Mouse (Mus musculus) CH12.LX (cell line): ENCODE measurements at regions not wholly inside any gene's neighbourhood (a gene's known extent, or its start where the extent isn't known, plus 50 kb on each side); places are given as distances from the start of the nearest gene placed in this dataset.
A peak's percentile ranks its signal among the peaks of the same experiment; 100 is the strongest.

Source experiments
- DNase-seq: peaks from one replicate; pipeline ENCODE4 v3.0.0-alpha.2; 2013; ENCODE audit errors: extremely low read depth
- H3K27ac ChIP-seq: 2 replicates; pipeline ENCODE4 v1.5.1; 2012; ENCODE audit warnings: low read depth, mild to moderate bottlenecking, control low read depth, moderate library complexity; ENCODE audit not compliant: insufficient read depth
- H3K27me3 ChIP-seq: replicated peaks from 2 replicates; pipeline ENCODE3; 2012; ENCODE audit warnings: inconsistent platforms
- H3K36me3 ChIP-seq, 2 experiments: replicated peaks in 1 of 2; 2 replicates each; pipeline versions ENCODE3 to v1.6.1; 2012; ENCODE audit warnings: inconsistent platforms in 1 of 2, low read length in 1 of 2, mild to moderate bottlenecking in 1 of 2, mixed read lengths in 1 of 2, moderate library complexity in 1 of 2; ENCODE audit not compliant: control insufficient read depth in 1 of 2, insufficient read depth in 1 of 2
- H3K4me1 ChIP-seq, 2 experiments: 2 replicates each; pipeline ENCODE4 v1.6.1; 2012; ENCODE audit warnings: inconsistent platforms in 1 of 2, moderate library complexity in 1 of 2; ENCODE audit not compliant: insufficient read depth in 2 of 2, control insufficient read depth in 1 of 2
- H3K4me2 ChIP-seq: 2 replicates; pipeline ENCODE4 v1.6.1; 2012; ENCODE audit warnings: low read depth, mild to moderate bottlenecking, control low read depth; ENCODE audit not compliant: poor library complexity, insufficient read depth, severe bottlenecking
- H3K4me3 ChIP-seq, 3 experiments: fragments of 150-350 bp in 1 of 3; sonication (generic) in 1 of 3; replicated peaks in 1 of 3; 2 replicates each; pipeline versions ENCODE3 to v1.5.1; 2011 to 2012; ENCODE audit warnings: low read depth in 2 of 3, low read length in 2 of 3, mild to moderate bottlenecking in 2 of 3, moderate library complexity in 2 of 3, control low read depth in 1 of 3, improper control_type of control experiment in 1 of 3, inconsistent platforms in 1 of 3, mixed read lengths in 1 of 3; ENCODE audit not compliant: poor library complexity in 1 of 3
- H3K79me2 ChIP-seq: replicated peaks from 2 replicates; pipeline ENCODE4 v1.6.1; 2012; ENCODE audit warnings: mild to moderate bottlenecking, moderate library complexity; ENCODE audit not compliant: control insufficient read depth, poor library complexity, insufficient read depth, severe bottlenecking; ENCODE audit errors: extremely low read depth
- H3K9ac ChIP-seq: 2 replicates; pipeline ENCODE4 v1.6.1; 2012; ENCODE audit warnings: low read depth, mild to moderate bottlenecking, control low read depth, moderate library complexity; ENCODE audit not compliant: insufficient read depth
- H3K9me3 ChIP-seq: replicated peaks from 2 replicates; pipeline ENCODE3; 2012; ENCODE audit warnings: low read length, inconsistent platforms, mixed read lengths
- BHLHE40 ChIP-seq: IDR thresholded peaks from 2 replicates; pipeline ENCODE4 v1.6.1; 2011; ENCODE audit warnings: mild to moderate bottlenecking, low read depth, low read length, improper control_type of control experiment
- CHD1 ChIP-seq: IDR thresholded peaks from 2 replicates; pipeline ENCODE4 v1.6.1; 2012; ENCODE audit warnings: low read depth, low read length, improper control_type of control experiment, inconsistent platforms
- CHD2 ChIP-seq: IDR thresholded peaks from 2 replicates; pipeline ENCODE4 v1.6.1; 2011; ENCODE audit warnings: low read length, improper control_type of control experiment
- CTCF ChIP-seq, 2 experiments: IDR thresholded peaks in 1 of 2; conservative IDR thresholded peaks in 1 of 2; 2 replicates each; pipeline ENCODE4 v1.5.1; 2011 to 2012; ENCODE audit warnings: low read depth in 2 of 2, low read length in 2 of 2, improper control_type of control experiment in 1 of 2, inconsistent platforms in 1 of 2, mild to moderate bottlenecking in 1 of 2, moderate library complexity in 1 of 2
- E2F4 ChIP-seq: IDR thresholded peaks from 2 replicates; pipeline ENCODE4 v1.6.1; 2011; ENCODE audit warnings: low read depth, low read length, improper control_type of control experiment; ENCODE audit not compliant: insufficient replicate concordance
- HCFC1 ChIP-seq: IDR thresholded peaks from 2 replicates; pipeline ENCODE4 v1.6.1; 2012; ENCODE audit warnings: low read depth, mild to moderate bottlenecking, inconsistent platforms, low read length, improper control_type of control experiment
- IRF4 ChIP-seq: IDR thresholded peaks from 2 replicates; pipeline ENCODE4 v1.6.1; 2014; ENCODE audit warnings: low read depth, mild to moderate bottlenecking, inconsistent platforms, low read length, improper control_type of control experiment
- JUN ChIP-seq: IDR thresholded peaks from 2 replicates; pipeline ENCODE4 v1.6.1; 2011; ENCODE audit warnings: low read depth, mild to moderate bottlenecking, low read length, improper control_type of control experiment, moderate library complexity; ENCODE audit not compliant: insufficient read depth
- MAFK ChIP-seq: IDR thresholded peaks from 2 replicates; pipeline ENCODE4 v1.6.1; 2011; ENCODE audit warnings: low read length, improper control_type of control experiment; ENCODE audit not compliant: insufficient replicate concordance
- MAX ChIP-seq: IDR thresholded peaks from 2 replicates; pipeline ENCODE4 v1.6.1; 2011; ENCODE audit warnings: low read length, improper control_type of control experiment
- MEF2A ChIP-seq: IDR thresholded peaks from 2 replicates; pipeline ENCODE4 v1.6.1; 2014; ENCODE audit warnings: low read depth, mild to moderate bottlenecking, inconsistent platforms, low read length, improper control_type of control experiment, borderline replicate concordance
- MXI1 ChIP-seq: IDR thresholded peaks from 2 replicates; pipeline ENCODE4 v1.6.1; 2011; ENCODE audit warnings: mild to moderate bottlenecking, low read depth, low read length, improper control_type of control experiment
- NELFE ChIP-seq: IDR thresholded peaks from 2 replicates; pipeline ENCODE4 v1.6.1; 2011; ENCODE audit warnings: low read depth, low read length, improper control_type of control experiment
- PAX5 ChIP-seq: IDR thresholded peaks from 2 replicates; pipeline ENCODE4 v1.6.1; 2012; ENCODE audit warnings: low read length, inconsistent platforms, mixed read lengths
- RAD21 ChIP-seq: IDR thresholded peaks from 2 replicates; pipeline ENCODE4 v1.6.1; 2011; ENCODE audit warnings: low read depth, mild to moderate bottlenecking, low read length, improper control_type of control experiment, moderate library complexity
- RCOR1 ChIP-seq: conservative IDR thresholded peaks from 2 replicates; pipeline ENCODE4 v1.6.1; 2012; ENCODE audit warnings: low read depth, mild to moderate bottlenecking, inconsistent platforms, low read length, improper control_type of control experiment
- SIN3A ChIP-seq: IDR thresholded peaks from 2 replicates; pipeline ENCODE4 v1.6.1; 2012; ENCODE audit warnings: low read length, improper control_type of control experiment, inconsistent platforms
- SMC3 ChIP-seq: IDR thresholded peaks from 2 replicates; pipeline ENCODE4 v1.6.1; 2011; ENCODE audit warnings: low read depth, low read length, improper control_type of control experiment
- TBP ChIP-seq: conservative IDR thresholded peaks from 2 replicates; pipeline ENCODE4 v1.6.1; 2011; ENCODE audit warnings: low read depth, low read length, improper control_type of control experiment
- ZMIZ1 ChIP-seq: IDR thresholded peaks from 2 replicates; pipeline ENCODE4 v1.6.1; 2012; ENCODE audit warnings: low read depth, mild to moderate bottlenecking, inconsistent platforms, low read length, improper control_type of control experiment
- dilution Hi-C: fragments of 300-500 bp; cut with MboI; formaldehyde crosslinking; loops from 2 replicates; pipeline ENCODE4 v1.14.3; 2020; ENCODE audit warnings: low sequenced_read_pairs; ENCODE audit not compliant: extremely low pct_unique_long_range_greater_than_20kb, extremely low pct_ligation_motif_present
- in situ Hi-C: fragments of 300-500 bp; cut with MboI; formaldehyde crosslinking; loops from 3 replicates; pipeline ENCODE4 v1.14.3; 2019; ENCODE audit warnings: low sequenced_read_pairs, low pct_ligation_motif_present, low pct_unique_long_range_greater_than_20kb, mixed read lengths

GRCm38 (mm10) chr11:35024448-35024847 is 96.6 kb upstream of the Slit3 start:
- TF ChIP-seq PAX5 (no peak), MXI1 (no peak), SIN3A (no peak), CHD2 (no peak), JUN (no peak), IRF4 (no peak), RAD21 (no peak), CTCF (conservative IDR thresholded peaks at IDR 0.05 in 1 of 2, IDR thresholded peaks at IDR 0.05 in 1 of 2; ENCODE audit: low read depth in 2 of 2, low read length in 2 of 2) (no peak)
- Histone ChIP-seq H3K4me3 (no peak overlapping the region), H3K27me3 (no peaks in the 10 kb centered on the region), H3K9ac (no peak overlapping the region), H3K79me2 (no peaks in the 10 kb centered on the region), H3K9me3 (peaks cover 6% of the 10 kb centered on the region), H3K4me2 (0 out of 2 replicates have a peak overlapping the region, but pooled peaks have one; percentile 23), H3K36me3 (no peaks in the 10 kb centered on the region), H3K4me1 (peaks cover 0 to 10% of the 10 kb centered on the region in 2 experiments; a peak in 2 of 4 replicates), H3K27ac (no peak overlapping the region)
- DNase-seq: no peak
- in situ Hi-C loops (no loop called here), dilution Hi-C loops (no loop called here)

DNA sequence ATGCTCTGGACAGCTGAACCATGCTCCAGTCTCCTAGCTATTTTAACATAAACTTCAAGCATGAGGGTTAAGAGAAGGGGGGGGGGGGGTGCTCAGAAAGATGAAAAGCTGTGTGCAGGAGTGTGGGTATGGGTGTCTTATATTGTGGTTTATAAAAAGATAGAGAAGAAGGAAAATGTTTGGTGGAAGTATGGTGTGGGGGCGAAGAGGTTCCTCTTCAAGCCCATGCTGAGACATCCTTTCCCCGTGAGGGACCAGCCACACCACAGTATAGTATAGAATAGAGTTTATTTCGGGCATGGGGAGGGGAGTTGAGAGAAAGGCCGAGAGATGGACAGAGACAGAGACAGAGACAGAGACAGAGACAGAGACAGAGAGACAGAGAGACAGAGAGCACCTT is 97.2 kb upstream of the Slit3 start:
- H3K4me3 ChIP-seq: no peak overlapping the region
- H3K27ac ChIP-seq: no peak overlapping the region
- no peak overlapping the region for H3K9ac ChIP-seq
- H3K4me1 ChIP-seq: peaks cover 0 to 10% of the 10 kb centered on the region in 2 experiments; a peak in 2 of 4 replicates
- dilution Hi-C loops: no loop called here
- H3K79me2 ChIP-seq: no peaks in the 10 kb centered on the region
- H3K9me3 ChIP-seq: peaks cover 6% of the 10 kb centered on the region
- DNase-seq: no peak
- TF ChIP-seq CHD2: no peak
- no peak for TF ChIP-seq JUN
- no peak for TF ChIP-seq TBP
- TF ChIP-seq RCOR1: no peak
- no peak for TF ChIP-seq SIN3A
- no peak for TF ChIP-seq MEF2A
- no peak for TF ChIP-seq ZMIZ1
- TF ChIP-seq MAFK: no peak
- no peak for TF ChIP-seq SMC3
- no peak for TF ChIP-seq IRF4
- TF ChIP-seq MXI1: no peak
- no peak for TF ChIP-seq CHD1
- no peak for TF ChIP-seq HCFC1
- TF ChIP-seq NELFE: no peak
- no peak for TF ChIP-seq MAX
- no peak for TF ChIP-seq CTCF (conservative IDR thresholded peaks at IDR 0.05 in 1 of 2, IDR thresholded peaks at IDR 0.05 in 1 of 2; ENCODE audit: low read depth in 2 of 2, low read length in 2 of 2)
- TF ChIP-seq E2F4: no peak
- TF ChIP-seq BHLHE40: no peak
- TF ChIP-seq, all 38 proteins: peak for 0
- H3K4me2 ChIP-seq: no peak overlapping the region
- in situ Hi-C loops: no loop called here
- no peaks in the 10 kb centered on the region for H3K36me3 ChIP-seq
- no peaks in the 10 kb centered on the region for H3K27me3 ChIP-seq
